Mouse (Mus musculus) stomach, embryonic 14.5 days (tissue): ENCODE results near the gene Dmrt2. TPM values are rescaled to one million over a fixed set of nuclear protein-coding genes. Genes with fewer than 3 reads are reported as not detected.

ENCODE experiments used
- polyA plus RNA-seq: library from polyadenylated mRNA; unstranded; fragments of >200 nt; fragmentation: Nextera tagmentation; extraction: Ambion mirVana; gene quantifications from 2 replicates; pipeline ENCODE4 v1.2.1, GENCODE M21; 2014

Gene Dmrt2
- polyA plus RNA-seq, 1 experiment from 2014 or later: 2.1 TPM

Other genes starting within 250 kb of the Dmrt2 start
- not detected in 2 replicates for gene Dmrt1, start 166.8 kb upstream of the Dmrt2 start, polyA plus RNA-seq
- gene Dmrt3, start 62.1 kb upstream of the Dmrt2 start, polyA plus RNA-seq: 1.0 and 1.9 TPM in 2 replicates